Mouse (Mus musculus): ENCODE results near the gene Emilin2. TPM values are rescaled to one million over a fixed set of nuclear protein-coding genes. Genes with fewer than 3 reads are reported as not detected.

Gene Emilin2
- total and polyA plus RNA-seq, 3 experiments, result 0.34 to 0.38 TPM; not detected in 1

DNA sequence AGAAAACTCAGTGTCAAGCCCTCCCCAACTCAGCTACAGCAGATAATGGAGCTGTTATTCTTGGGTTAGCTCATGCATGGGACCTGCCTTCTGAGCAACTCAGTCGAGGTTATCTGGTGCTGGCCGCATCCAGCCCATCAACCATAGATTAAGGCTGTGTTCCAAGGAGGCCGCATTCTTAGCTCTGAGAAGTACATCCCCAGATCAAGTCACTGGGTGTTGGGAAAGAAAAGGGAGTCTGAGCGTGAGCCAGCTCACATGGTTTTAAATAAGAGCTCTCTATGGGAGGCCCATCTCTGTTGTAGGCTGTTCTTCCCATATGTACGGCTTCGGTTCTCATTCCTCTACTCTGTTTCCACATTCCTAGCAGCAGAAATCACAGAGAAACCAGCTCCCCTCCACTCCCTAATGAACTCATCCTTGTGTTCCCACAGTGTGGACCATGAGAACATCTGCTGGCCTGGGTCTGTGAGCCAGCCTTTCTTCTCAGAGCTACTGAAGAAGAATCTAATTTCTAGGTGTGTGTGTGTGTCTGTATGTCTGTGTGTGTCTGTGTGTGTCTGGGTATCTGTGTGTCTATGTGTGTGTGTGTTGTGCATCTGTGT lies 22.1 kb downstream of the Emilin2 start:
- Histone ChIP-seq H3K27ac (ENCODE audit: insufficient read depth, low read depth) (no peak overlapping the region), H3K79me2 (replicated peaks; ENCODE audit: control insufficient read depth, extremely low read depth, insufficient read depth, poor library complexity, severe bottlenecking) (no peaks in the 10 kb centered on the region), H3K27me3 (replicated peaks) (no peaks in the 10 kb centered on the region), H3K4me1 (ENCODE audit: control insufficient read depth in 1 of 2, insufficient read depth in 2 of 2) (peaks cover 0 to 3% of the 10 kb centered on the region in 2 experiments; a peak in 2 of 4 replicates), H3K36me3 (replicated peaks in 1 of 2; ENCODE audit: control insufficient read depth in 1 of 2, insufficient read depth in 1 of 2, low read length in 1 of 2) (no peaks in the 10 kb centered on the region), H3K4me3 (replicated peaks in 1 of 3; ENCODE audit: low read depth in 2 of 3, low read length in 2 of 3, poor library complexity in 1 of 3) (no peak overlapping the region), H3K4me2 (ENCODE audit: insufficient read depth, low read depth, poor library complexity, severe bottlenecking) (no peak overlapping the region), H3K9me3 (replicated peaks; ENCODE audit: low read length) (no peaks in the 10 kb centered on the region), H3K9ac (ENCODE audit: insufficient read depth, low read depth) (no peak overlapping the region)
- DNase-seq (ENCODE audit: extremely low read depth), result no peak
- dilution Hi-C loops (cut with MboI; ENCODE audit: extremely low pct_ligation_motif_present, extremely low pct_unique_long_range_greater_than_20kb, low sequenced_read_pairs), result no loop called here
- TF ChIP-seq TBP (conservative IDR thresholded peaks at IDR 0.05; ENCODE audit: low read depth, low read length) (no peak), IRF4 (IDR thresholded peaks at IDR 0.05; ENCODE audit: low read depth, low read length) (no peak), SIN3A (IDR thresholded peaks at IDR 0.05; ENCODE audit: low read length) (no peak), TCF12 (IDR thresholded peaks at IDR 0.05; ENCODE audit: low read depth, low read length) (no peak), USF1 (IDR thresholded peaks at IDR 0.05; ENCODE audit: low read depth, low read length) (no peak), ZKSCAN1 (IDR thresholded peaks at IDR 0.05; ENCODE audit: borderline replicate concordance, low read depth, low read length) (no peak), SMC3 (IDR thresholded peaks at IDR 0.05; ENCODE audit: low read depth, low read length) (no peak), MAFK (IDR thresholded peaks at IDR 0.05; ENCODE audit: insufficient replicate concordance, low read length) (no peak), EP300 (IDR thresholded peaks at IDR 0.05; ENCODE audit: low read length) (no peak), GABPA (IDR thresholded peaks at IDR 0.05; ENCODE audit: insufficient replicate concordance, low read depth, low read length) (no peak), POLR2A (IDR thresholded peaks at IDR 0.05; ENCODE audit: low read depth, low read length) (no peak), ETS1 (conservative IDR thresholded peaks at IDR 0.05; ENCODE audit: low read depth, low read length) (no peak), NELFE (IDR thresholded peaks at IDR 0.05; ENCODE audit: low read depth, low read length) (no peak), UBTF (IDR thresholded peaks at IDR 0.05; ENCODE audit: low read depth, low read length) (no peak), MEF2A (IDR thresholded peaks at IDR 0.05; ENCODE audit: borderline replicate concordance, low read depth, low read length) (no peak), NRF1 (IDR thresholded peaks at IDR 0.05; ENCODE audit: low read depth, low read length) (no peak), CHD1 (IDR thresholded peaks at IDR 0.05; ENCODE audit: low read depth, low read length) (no peak), MYC (IDR thresholded peaks at IDR 0.05; ENCODE audit: low read depth, low read length) (no peak), RAD21 (IDR thresholded peaks at IDR 0.05; ENCODE audit: low read depth, low read length) (no peak), E2F4 (IDR thresholded peaks at IDR 0.05; ENCODE audit: insufficient replicate concordance, low read depth, low read length) (no peak)
- in situ Hi-C loops (cut with MboI; ENCODE audit: low pct_ligation_motif_present, low pct_unique_long_range_greater_than_20kb, low sequenced_read_pairs), result no loop called here

Data from CH12.LX (cell line).